Mouse (Mus musculus) frontal cortex, adult 2 months (tissue): ENCODE measurements around the gene Fbxw8. TPM values are rescaled to one million over a fixed set of nuclear protein-coding genes. Genes with fewer than 3 reads are reported as not detected.

ENCODE experiments used
- DNase-seq, 2 experiments: peaks; one replicate each; pipeline ENCODE4 v3.0.0; 2022; ENCODE audit warnings: low spot score in 1 of 2; ENCODE audit errors: extremely low spot score in 1 of 2
- polyA plus RNA-seq: library from polyadenylated mRNA; depleted of rRNA; stranded (reverse); fragments of >200 nt; gene quantifications from 2 replicates; pipeline ENCODE4 v1.2.3, GENCODE M21; 2012

Fbxw8 gene
- polyA plus RNA-seq, 1 experiment = 30.2 TPM

GRCm38 (mm10) chr5:118113043-118113442 lies 42.2 kb downstream of the Fbxw8 start:
- DNase-seq = peak in 1 of 2 experiments; percentile 37

DNA sequence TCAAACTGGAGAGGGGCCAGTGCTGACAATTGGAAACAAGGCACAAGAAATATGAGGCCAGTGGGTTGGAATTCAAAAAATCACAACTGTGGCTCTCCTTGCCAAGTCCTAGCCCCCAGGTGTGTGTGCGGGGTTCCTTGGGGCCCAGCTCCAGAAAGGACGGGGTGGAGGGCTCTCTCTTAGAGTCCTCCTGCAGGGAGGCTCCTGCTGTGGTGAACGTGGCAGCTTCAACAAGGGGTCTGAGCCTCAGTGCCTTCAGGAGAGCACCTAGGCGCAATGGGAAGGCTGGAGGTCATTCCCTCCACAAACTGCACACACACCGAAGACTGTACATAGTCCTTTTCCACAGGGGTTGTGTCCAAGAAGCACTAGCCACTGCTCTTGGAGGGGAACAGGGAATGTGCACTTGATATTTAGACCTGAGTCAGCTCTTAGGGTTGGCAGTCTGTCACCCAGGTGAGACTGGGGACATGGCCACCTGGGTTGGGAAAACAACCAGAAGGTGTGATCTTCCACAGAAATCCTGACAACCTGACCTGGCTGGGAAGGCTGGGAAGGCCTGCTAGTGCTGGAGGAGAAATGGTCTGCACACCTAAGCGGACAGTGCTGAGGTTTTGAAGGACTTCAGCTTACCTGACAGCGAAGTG lies 46.3 kb downstream of the Fbxw8 start:
- no peak for DNase-seq

GRCm38 (mm10) chr5:118108124-118108793 lies 47.0 kb downstream of the Fbxw8 start:
- DNase-seq = peak in 1 of 2 experiments; percentile 69

- peak in 1 of 2 experiments; percentile 67 for DNase-seq
Observed at GRCm38 (mm10) chr5:118106667-118107066, 48.6 kb downstream of the Fbxw8 start.

DNA sequence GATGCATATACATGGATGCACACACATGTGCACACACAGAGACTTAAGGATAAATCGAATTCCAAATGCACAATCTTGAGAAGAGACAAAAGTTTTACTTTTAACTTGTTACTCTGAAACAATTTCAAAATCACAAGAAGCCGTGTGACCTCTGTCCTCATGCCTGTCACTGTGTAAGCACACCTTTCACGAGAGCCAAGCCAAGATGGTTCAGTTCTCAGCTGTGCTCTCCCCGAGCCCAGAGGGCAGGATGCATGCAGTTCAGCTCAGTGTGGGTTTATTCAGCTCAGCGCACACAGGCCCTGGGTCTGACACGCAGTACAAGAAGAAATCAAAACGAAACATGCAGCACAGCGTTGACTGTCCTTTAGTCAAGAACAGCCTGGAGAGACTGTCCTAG lies 49.7 kb downstream of the Fbxw8 start:
- DNase-seq = no peak

DNA sequence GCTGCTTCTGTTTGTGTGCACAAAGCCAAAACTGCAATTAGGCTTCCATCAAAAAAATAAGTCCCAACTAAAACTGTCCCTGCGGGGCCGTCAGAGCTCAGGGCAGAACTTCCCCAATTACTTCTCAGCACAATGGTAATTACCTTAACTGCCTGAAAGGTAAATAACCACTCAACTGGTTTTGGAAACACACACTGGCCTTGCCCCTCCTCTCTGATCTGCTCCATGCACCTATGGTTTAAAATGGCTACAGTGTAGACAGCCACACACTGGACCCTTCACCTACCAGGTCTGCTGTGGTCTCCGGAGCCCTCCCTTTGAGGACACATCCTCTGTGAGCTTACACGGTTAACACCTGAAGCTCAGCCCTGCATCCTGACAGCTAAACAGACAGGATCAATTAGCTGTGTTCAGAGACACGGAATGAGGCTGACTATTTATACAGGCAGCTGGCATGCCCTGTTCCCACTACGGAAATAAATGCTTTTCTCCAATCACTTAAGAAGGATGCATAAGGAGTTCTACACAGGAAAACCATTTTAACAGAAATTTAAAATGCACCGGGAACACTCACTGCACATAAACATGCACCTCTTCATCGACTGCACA lies 55.3 kb downstream of the Fbxw8 start:
- no peak for DNase-seq

GRCm38 (mm10) chr5:118099069-118099869 lies 56.0 kb downstream of the Fbxw8 start:
- DNase-seq = no peak

DNA sequence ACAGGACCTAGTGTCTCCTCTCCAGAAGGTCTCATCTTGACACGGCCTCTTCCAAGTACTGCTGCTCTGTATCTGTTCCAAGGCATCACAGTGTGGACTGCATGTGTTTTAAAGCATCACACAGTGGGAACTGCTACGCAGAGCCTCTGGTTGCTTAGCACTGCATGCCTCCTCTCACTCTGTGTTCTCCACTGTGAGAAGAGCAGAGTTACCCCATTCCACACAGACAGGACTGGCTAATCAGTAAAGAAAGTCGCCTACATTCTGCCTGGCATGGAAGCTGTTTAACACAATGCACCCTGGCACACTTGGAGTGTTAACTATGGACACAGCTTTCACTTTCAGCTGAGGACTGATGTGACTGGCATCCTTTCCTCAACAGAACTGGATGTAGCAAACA lies 58.9 kb downstream of the Fbxw8 start:
- no peak for DNase-seq

DNA sequence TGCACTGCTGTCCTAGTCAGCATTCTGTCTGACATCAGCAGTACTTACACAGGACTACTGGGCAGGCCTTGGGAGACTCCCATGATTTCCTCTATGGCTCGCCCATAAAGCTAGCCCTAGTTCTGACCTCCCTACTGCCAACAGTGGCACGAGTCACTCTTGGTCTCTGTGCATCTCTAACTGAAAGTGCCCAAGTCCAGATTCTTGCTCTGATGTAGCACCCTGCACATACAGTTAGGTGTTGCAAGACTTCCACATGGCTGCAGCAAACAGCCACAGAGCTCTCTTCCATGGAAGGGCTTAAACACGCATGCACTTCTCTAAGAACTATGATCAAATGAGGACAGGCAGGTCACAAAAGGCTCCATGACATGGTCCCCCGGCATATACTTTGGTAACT lies 59.4 kb downstream of the Fbxw8 start:
- DNase-seq = no peak

GRCm38 (mm10) chr5:118095433-118095832 lies 59.8 kb downstream of the Fbxw8 start:
- no peak for DNase-seq

DNA sequence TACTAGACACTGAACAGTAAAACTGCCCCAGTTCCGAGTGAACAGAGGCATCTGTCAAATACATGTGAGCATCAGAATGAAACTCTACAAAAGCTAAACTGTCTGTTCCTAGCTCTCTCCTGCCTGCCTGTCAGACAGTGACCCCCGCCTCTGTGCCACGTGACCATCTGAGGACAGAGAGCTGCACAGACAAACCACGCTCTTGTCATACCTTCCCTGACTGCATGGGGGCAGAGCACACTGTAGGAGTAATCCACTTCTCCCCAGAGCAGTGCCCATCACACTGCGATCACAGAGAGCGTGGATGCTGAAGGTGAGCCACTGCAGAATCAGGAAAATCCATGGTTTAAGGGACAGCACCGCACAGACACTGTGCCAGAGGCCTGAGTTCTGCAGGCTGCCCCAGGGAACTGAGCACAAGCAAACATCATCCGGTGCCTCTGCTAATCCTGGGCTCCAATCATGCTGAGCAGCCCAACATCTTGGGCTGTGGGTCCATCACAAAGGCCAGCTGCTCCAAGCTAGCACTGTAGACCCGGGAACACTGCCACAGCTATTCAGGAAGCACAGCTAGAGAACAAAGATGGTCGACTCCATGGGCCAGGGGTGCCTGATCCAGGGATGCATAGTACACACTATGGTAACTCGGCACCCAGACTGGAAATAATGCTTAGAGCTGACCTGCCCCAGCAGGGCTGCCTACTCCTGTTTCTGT lies 61.8 kb downstream of the Fbxw8 start:
- no peak for DNase-seq

DNA sequence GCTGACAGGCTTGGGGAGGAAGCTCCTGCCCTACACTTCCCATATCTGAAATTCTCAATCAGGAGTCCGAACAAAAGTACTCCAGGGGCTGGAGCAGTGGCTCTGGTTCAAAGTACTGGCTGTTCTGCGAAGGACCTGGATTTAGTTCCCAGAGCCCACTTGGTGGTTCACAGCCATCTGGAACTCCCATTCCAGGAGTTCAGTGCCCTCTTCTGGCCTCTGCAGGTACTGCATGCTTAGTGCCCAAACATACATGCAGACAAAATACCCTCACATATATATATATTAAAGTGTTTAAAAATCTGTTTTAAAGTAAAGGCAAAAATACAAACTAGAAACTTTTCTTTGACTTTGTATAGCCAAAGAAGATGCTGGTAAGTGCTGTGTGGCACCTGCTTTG lies 64.4 kb downstream of the Fbxw8 start:
- no peak for DNase-seq

- no peak for DNase-seq
Observed at GRCm38 (mm10) chr5:118090101-118090500, 65.2 kb downstream of the Fbxw8 start.

DNA sequence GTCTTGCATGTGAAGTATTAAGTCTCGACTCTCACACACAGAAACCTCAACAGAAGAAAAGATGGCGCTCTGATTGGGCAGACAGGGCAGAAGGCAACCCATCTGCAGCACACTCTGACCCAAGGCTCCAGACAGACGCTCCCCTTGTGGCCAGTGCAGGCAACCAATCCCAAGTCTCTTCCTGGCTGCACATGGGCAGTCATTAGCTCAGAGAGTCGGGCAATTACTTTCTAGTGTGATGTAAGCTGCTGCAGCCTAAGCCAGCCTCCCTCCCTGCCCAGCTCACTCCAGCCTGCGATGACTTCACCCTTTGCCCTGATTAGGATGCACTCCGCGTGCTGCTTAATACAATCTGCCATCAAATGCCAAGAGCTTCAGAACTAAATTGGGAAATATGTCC lies 66.2 kb downstream of the Fbxw8 start:
- peak in 1 of 2 experiments; percentile 51 for DNase-seq

GRCm38 (mm10) chr5:118086956-118087355 lies 68.3 kb downstream of the Fbxw8 start:
- DNase-seq = no peak

DNA sequence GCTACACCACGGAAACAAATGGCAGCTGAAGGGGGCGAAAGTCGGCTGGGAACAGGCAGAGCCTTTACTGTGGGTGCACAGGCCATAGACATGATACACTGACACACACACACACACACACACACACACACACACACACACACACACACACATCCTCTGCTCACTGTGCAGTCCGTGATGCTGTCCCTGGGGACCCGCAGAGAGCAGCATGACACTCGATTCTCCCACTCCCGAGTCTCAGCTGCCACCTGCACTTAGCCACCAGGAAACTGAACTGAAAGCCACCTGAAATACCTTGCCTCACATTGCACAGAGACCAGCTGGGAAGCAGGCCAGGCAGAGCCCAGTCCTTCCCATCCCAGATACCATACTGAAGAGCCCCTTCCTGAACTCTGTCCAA lies 70.0 kb downstream of the Fbxw8 start:
- no peak for DNase-seq

DNA sequence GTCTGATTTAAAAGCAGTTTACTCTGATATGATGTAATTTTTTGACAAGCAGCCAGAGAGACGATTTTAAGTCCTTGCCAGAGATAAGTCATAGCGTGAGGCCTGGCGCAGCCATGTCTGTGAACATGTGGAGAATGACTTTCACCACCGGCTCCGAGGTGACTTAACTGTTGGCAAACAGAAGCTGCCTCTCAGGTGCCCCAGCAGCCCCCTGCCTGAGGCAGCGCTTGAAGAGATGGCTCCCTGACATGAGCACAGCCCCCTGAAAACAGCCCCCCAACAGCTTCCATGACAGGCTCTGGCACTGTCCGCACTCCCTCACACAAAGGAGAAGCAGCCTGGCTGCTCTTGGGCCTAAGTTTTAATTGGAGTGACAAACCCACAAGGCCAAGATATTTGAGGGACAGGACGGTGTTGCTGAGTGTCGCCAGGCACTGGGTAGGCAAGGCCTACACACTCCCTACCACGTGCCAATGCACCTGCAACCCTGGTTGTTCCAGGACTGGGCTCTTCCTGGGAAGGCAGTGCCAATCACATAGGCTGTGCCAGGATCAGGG lies 71.0 kb downstream of the Fbxw8 start:
- no peak for DNase-seq

GRCm38 (mm10) chr5:118083060-118083638 lies 72.1 kb downstream of the Fbxw8 start:
- DNase-seq = no peak

- no peak for DNase-seq
Observed at GRCm38 (mm10) chr5:118081996-118082395, 73.3 kb downstream of the Fbxw8 start.
